Mouse (Mus musculus) retina, adult 2 months (tissue): ENCODE results near the gene Aggf1.
"Not testable (repeated sequence)": the region's sequence is repeated elsewhere in the genome, so short reads cannot be mapped to it uniquely, and the experiment has no call there.

Experiments used
- DNase-seq: peaks from one replicate; pipeline ENCODE4 v3.0.0-alpha.2; 2012; ENCODE audit warnings: low read depth, low spot score

Aggf1 gene

GRCm38 (mm10) chr13:95374701-95375553 lies at the start of gene Aggf1:
Gene Aggf1 (minus strand): TSS chr13:95375352.
- DNase-seq, result peak; percentile 78

GRCm38 (mm10) chr13:95424932-95425331 lies 49.8 kb upstream of the Aggf1 start:
- DNase-seq, result no peak

- DNase-seq, result no peak
These were observed 44.1 kb upstream of the Aggf1 start for GRCm38 (mm10) chr13:95419204-95419749.

- DNase-seq, result no peak
These were observed 43.5 kb upstream of the Aggf1 start for GRCm38 (mm10) chr13:95418575-95419203.

GRCm38 (mm10) chr13:95412257-95412656 lies 37.1 kb upstream of the Aggf1 start:
- no peak for DNase-seq

- DNase-seq, result no peak
These were observed 18.1 kb upstream of the Aggf1 start for GRCm38 (mm10) chr13:95393242-95393641.

- DNase-seq, result peak; percentile 57
These were observed 15.0 kb upstream of the Aggf1 start for GRCm38 (mm10) chr13:95389866-95390865.

GRCm38 (mm10) chr13:95388226-95388625 lies 13.1 kb upstream of the Aggf1 start:
- DNase-seq, result no peak

GRCm38 (mm10) chr13:95382418-95382817 lies 7.3 kb upstream of the Aggf1 start:
- DNase-seq, result no peak

GRCm38 (mm10) chr13:95378696-95379095 lies 3.5 kb upstream of the Aggf1 start:
- no peak for DNase-seq

- DNase-seq, result not testable (repeated sequence)
These were observed 1.6 kb upstream of the Aggf1 start for GRCm38 (mm10) chr13:95376689-95377289.

GRCm38 (mm10) chr13:95375554-95375914 lies 382 bp upstream of the Aggf1 start:
- DNase-seq, result no peak

- peak; percentile 51 for DNase-seq
These were observed 8.8 kb downstream of the Aggf1 start for GRCm38 (mm10) chr13:95366356-95366755.

GRCm38 (mm10) chr13:95363440-95363839 lies 11.7 kb downstream of the Aggf1 start:
- DNase-seq, result no peak

GRCm38 (mm10) chr13:95358223-95358622 lies 16.9 kb downstream of the Aggf1 start:
- no peak for DNase-seq

- DNase-seq, result no peak
These were observed 26.7 kb downstream of the Aggf1 start for GRCm38 (mm10) chr13:95348476-95348875.

- DNase-seq, result no peak
These were observed 28.0 kb downstream of the Aggf1 start for GRCm38 (mm10) chr13:95347018-95347696.

GRCm38 (mm10) chr13:95345869-95346268 lies 29.3 kb downstream of the Aggf1 start:
- no peak for DNase-seq

GRCm38 (mm10) chr13:95343470-95343869 lies 31.7 kb downstream of the Aggf1 start:
- no peak for DNase-seq

- DNase-seq, result no peak
These were observed 39.0 kb downstream of the Aggf1 start for GRCm38 (mm10) chr13:95336122-95336677.
